Mouse (Mus musculus) splenic B cell, adult 2 months (primary cell): ENCODE data around the gene Il17rc.

ENCODE experiments used
- DNase-seq: peaks from one replicate; pipeline ENCODE4 v3.0.0-alpha.2; 2011; ENCODE audit warnings: low read depth, low spot score
- H3K27me3 ChIP-seq: 2 replicates; pipeline ENCODE4 v1.6.1; 2012; ENCODE audit warnings: mild to moderate bottlenecking, low read length, moderate library complexity, mixed read lengths; ENCODE audit not compliant: control insufficient read depth, poor library complexity, insufficient read depth, severe bottlenecking
- H3K36me3 ChIP-seq: 2 replicates; pipeline ENCODE4 v1.6.1; 2012; ENCODE audit warnings: mild to moderate bottlenecking, low read length, moderate library complexity, mixed read lengths; ENCODE audit not compliant: control insufficient read depth, poor library complexity, insufficient read depth, severe bottlenecking

The Il17rc gene

GRCm38 (mm10) chr6:113499346-113499745, 28.1 kb downstream of the Il17rc start:
- DNase-seq, result peak; percentile 33
- no peaks in the 10 kb centered on the region for H3K36me3 ChIP-seq
- H3K27me3 ChIP-seq, result no peaks in the 10 kb centered on the region

- H3K27me3 ChIP-seq, result no peaks in the 10 kb centered on the region
- DNase-seq, result no peak
- no peaks in the 10 kb centered on the region for H3K36me3 ChIP-seq
These were observed 30.3 kb downstream of the Il17rc start, which contains the start of gene Prrt3 for GRCm38 (mm10) chr6:113501388-113502084. TSS of gene Prrt3 (minus strand) at chr6:113501931.

- Histone ChIP-seq H3K27me3 (no peaks in the 10 kb centered on the region), H3K36me3 (no peaks in the 10 kb centered on the region)
- DNase-seq, result no peak
These were observed 31.6 kb downstream of the Il17rc start for GRCm38 (mm10) chr6:113502801-113503200.

- H3K36me3 ChIP-seq, result no peaks in the 10 kb centered on the region
- no peaks in the 10 kb centered on the region for H3K27me3 ChIP-seq
- DNase-seq, result no peak
These were observed 34.5 kb downstream of the Il17rc start for GRCm38 (mm10) chr6:113505689-113506088.

GRCm38 (mm10) chr6:113507130-113507529, 35.9 kb downstream of the Il17rc start:
- no peaks in the 10 kb centered on the region for H3K27me3 ChIP-seq
- DNase-seq, result no peak
- no peaks in the 10 kb centered on the region; the same call in 1 of the 2 replicates for H3K36me3 ChIP-seq

- DNase-seq, result no peak
These were observed 37.2 kb downstream of the Il17rc start for GRCm38 (mm10) chr6:113508272-113508946.

GRCm38 (mm10) chr6:113508947-113509280, 37.7 kb downstream of the Il17rc start:
- H3K36me3 ChIP-seq, result no peaks in the 10 kb centered on the region; the same call in 1 of the 2 replicates
- DNase-seq, result no peak
- H3K27me3 ChIP-seq, result no peaks in the 10 kb centered on the region

More at GRCm38 (mm10) chr6:113508272-113508946, 37.2 kb downstream of the Il17rc start:
- H3K36me3 ChIP-seq, result no peaks in the 10 kb centered on the region; the same call in 1 of the 2 replicates
- no peaks in the 10 kb centered on the region for H3K27me3 ChIP-seq

- DNase-seq, result no peak
- Histone ChIP-seq H3K36me3 (peaks cover 1% of the 10 kb centered on the region), H3K27me3 (no peaks in the 10 kb centered on the region)
These were observed 42.7 kb downstream of the Il17rc start for GRCm38 (mm10) chr6:113513944-113514343.

- no peak for DNase-seq
- no peaks in the 10 kb centered on the region for H3K27me3 ChIP-seq
- peaks cover 5% of the 10 kb centered on the region for H3K36me3 ChIP-seq
These were observed 43.4 kb downstream of the Il17rc start for GRCm38 (mm10) chr6:113514600-113514999.

- H3K36me3 ChIP-seq, result peaks cover 9% of the 10 kb centered on the region
- H3K27me3 ChIP-seq, result no peaks in the 10 kb centered on the region
- DNase-seq, result peak; percentile 46
These were observed 46.3 kb downstream of the Il17rc start for GRCm38 (mm10) chr6:113517434-113518080.

GRCm38 (mm10) chr6:113522310-113522709, 51.1 kb downstream of the Il17rc start:
- no peak for DNase-seq
- no peaks in the 10 kb centered on the region for H3K27me3 ChIP-seq

GRCm38 (mm10) chr6:113523420-113523819, 52.2 kb downstream of the Il17rc start:
- DNase-seq, result no peak
- H3K36me3 ChIP-seq, result peaks cover 8% of the 10 kb centered on the region
- no peaks in the 10 kb centered on the region for H3K27me3 ChIP-seq

More at GRCm38 (mm10) chr6:113522310-113522709, 51.1 kb downstream of the Il17rc start:
- H3K36me3 ChIP-seq, result peaks cover 8% of the 10 kb centered on the region

- DNase-seq, result peak; percentile 89
- H3K36me3 ChIP-seq, result no peaks in the 10 kb centered on the region
- no peaks in the 10 kb centered on the region for H3K27me3 ChIP-seq
These were observed 60.0 kb downstream of the Il17rc start, which contains the start of the genes Emc3 and Fancd2 for GRCm38 (mm10) chr6:113530932-113531839. TSS of gene Emc3 (minus strand) at chr6:113531652. TSS of gene Fancd2 (plus strand) at chr6:113531682.

- Histone ChIP-seq H3K36me3 (no peaks in the 10 kb centered on the region), H3K27me3 (no peaks in the 10 kb centered on the region)
- DNase-seq, result no peak
These were observed 60.7 kb downstream of the Il17rc start for GRCm38 (mm10) chr6:113531840-113532404.
